Mouse (Mus musculus): ENCODE measurements around the gene Npy4r. TPM values are rescaled to one million over a fixed set of nuclear protein-coding genes. Genes with fewer than 3 reads are reported as not detected.

Npy4r gene
- polyA plus RNA-seq, 1 experiment from 2014 or later, result 0.14 TPM

DNA sequence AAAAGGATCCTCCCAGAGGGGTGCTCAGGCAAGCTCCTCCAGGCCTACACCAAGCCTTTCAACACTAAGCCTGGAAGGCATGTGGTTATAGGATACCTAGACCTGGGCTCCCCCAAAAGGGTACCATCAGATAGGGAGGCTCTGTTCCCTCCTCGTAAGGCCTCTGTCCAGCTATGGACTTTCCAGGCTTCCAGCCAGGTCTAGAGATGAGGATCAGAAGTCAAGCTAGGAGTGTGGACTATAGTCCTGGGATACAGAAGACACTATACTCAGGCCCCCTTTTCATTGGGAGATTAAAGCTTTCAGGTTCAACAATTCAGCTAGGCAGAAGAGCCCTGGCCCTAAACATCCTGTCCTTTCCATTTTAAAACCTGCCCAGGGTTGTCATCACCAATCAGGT lies 30.8 kb upstream of the Npy4r start:
- Histone ChIP-seq H3K4me1 (replicated peaks; ENCODE audit: control insufficient read depth, insufficient read depth, low read length) (no peaks in the 10 kb centered on the region), H3K27ac (ENCODE audit: low read depth) (no peak overlapping the region), H3K4me3 (ENCODE audit: low read depth, low read length) (no peak overlapping the region), H3K27me3 (replicated peaks; ENCODE audit: control insufficient read depth, insufficient read depth, low read length) (no peaks in the 10 kb centered on the region), H3K36me3 (ENCODE audit: control insufficient read depth, insufficient read depth, low read length) (no peaks in the 10 kb centered on the region), H3K9me3 (ENCODE audit: control insufficient read depth, low read length) (0 out of 2 replicates have a peak, but pooled peaks cover 2% of the 10 kb centered on the region), H3K4me2 (ENCODE audit: low read length) (no peak overlapping the region), H3K9ac (ENCODE audit: low read length) (no peak overlapping the region)
- no peak for DNase-seq (ENCODE audit: low spot score)
- no peak for ATAC-seq (replicated peaks; ENCODE audit: low FRiP score, low TSS enrichment, low read depth)
- 81% methylated on average over 1 of the region's 1 CpGs for WGBS

DNA sequence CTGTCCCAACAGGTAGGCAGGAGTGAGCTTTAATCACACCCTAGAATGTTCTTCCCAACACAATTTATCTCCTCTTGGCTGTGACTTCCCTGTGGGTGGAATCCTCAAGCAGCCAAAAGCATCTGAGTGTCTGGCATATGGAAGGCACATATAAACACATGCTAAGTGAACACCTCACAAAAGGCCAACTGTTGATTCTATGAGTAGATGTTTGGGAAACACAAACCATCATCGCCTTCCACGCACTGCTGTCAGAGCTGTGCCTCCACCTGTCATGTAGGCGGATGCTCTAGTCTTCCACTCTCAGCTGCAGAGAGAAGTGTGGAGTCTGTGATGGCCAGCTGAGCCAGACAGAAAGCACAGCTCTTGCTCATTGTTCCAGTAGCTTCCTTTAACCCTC lies 27.1 kb upstream of the Npy4r start:
- Histone ChIP-seq H3K4me2 (ENCODE audit: low read length) (no peak overlapping the region), H3K9ac (ENCODE audit: low read length) (no peak overlapping the region), H3K36me3 (ENCODE audit: control insufficient read depth, insufficient read depth, low read length) (no peaks in the 10 kb centered on the region), H3K4me1 (replicated peaks; ENCODE audit: control insufficient read depth, insufficient read depth, low read length) (no peaks in the 10 kb centered on the region), H3K9me3 (ENCODE audit: control insufficient read depth, low read length) (0 out of 2 replicates have a peak, but pooled peaks cover 2% of the 10 kb centered on the region), H3K27ac (ENCODE audit: low read depth) (no peak overlapping the region), H3K4me3 (ENCODE audit: low read depth, low read length) (no peak overlapping the region), H3K27me3 (replicated peaks; ENCODE audit: control insufficient read depth, insufficient read depth, low read length) (no peaks in the 10 kb centered on the region)
- DNase-seq (ENCODE audit: low spot score), result no peak
- 79% methylated on average over 3 of the region's 3 CpGs for WGBS
- no peak for ATAC-seq (replicated peaks; ENCODE audit: low FRiP score, low TSS enrichment, low read depth)

- Histone ChIP-seq H3K36me3 (ENCODE audit: control insufficient read depth, insufficient read depth, low read length) (no peaks in the 10 kb centered on the region), H3K27ac (ENCODE audit: low read depth) (no peak overlapping the region), H3K9me3 (ENCODE audit: control insufficient read depth, low read length) (no peaks in the 10 kb centered on the region), H3K4me2 (ENCODE audit: low read length) (no peak overlapping the region), H3K9ac (ENCODE audit: low read length) (no peak overlapping the region), H3K4me3 (ENCODE audit: low read depth, low read length) (no peak overlapping the region), H3K4me1 (replicated peaks; ENCODE audit: control insufficient read depth, insufficient read depth, low read length) (no peaks in the 10 kb centered on the region), H3K27me3 (replicated peaks; ENCODE audit: control insufficient read depth, insufficient read depth, low read length) (no peaks in the 10 kb centered on the region)
- WGBS, result 78% methylated on average over 3 of the region's 3 CpGs
- DNase-seq (ENCODE audit: low spot score), result no peak
- no peak for ATAC-seq (replicated peaks; ENCODE audit: low FRiP score, low TSS enrichment, low read depth)
Observed at GRCm38 (mm10) chr14:34171107-34171506, 18.8 kb upstream of the Npy4r start.

- H3K4me3 ChIP-seq (ENCODE audit: low read depth, low read length), result no peak overlapping the region
- H3K9me3 ChIP-seq (ENCODE audit: control insufficient read depth, low read length), result no peaks in the 10 kb centered on the region
- H3K4me1 ChIP-seq (replicated peaks; ENCODE audit: control insufficient read depth, insufficient read depth, low read length), result peaks cover 7% of the 10 kb centered on the region; the same call in 1 of the 2 replicates
- ATAC-seq (replicated peaks; ENCODE audit: low FRiP score, low TSS enrichment, low read depth) (no peak), DNase-seq (ENCODE audit: low spot score) (no peak)
- no peak overlapping the region for H3K4me2 ChIP-seq (ENCODE audit: low read length)
- H3K27ac ChIP-seq (ENCODE audit: low read depth), result no peak overlapping the region
- no peak overlapping the region for H3K9ac ChIP-seq (ENCODE audit: low read length)
- 71% methylated on average over 12 of the region's 12 CpGs for WGBS
- no peaks in the 10 kb centered on the region for H3K36me3 ChIP-seq (ENCODE audit: control insufficient read depth, insufficient read depth, low read length)
- no peaks in the 10 kb centered on the region for H3K27me3 ChIP-seq (replicated peaks; ENCODE audit: control insufficient read depth, insufficient read depth, low read length)
Observed at GRCm38 (mm10) chr14:34155752-34156151, 3.5 kb upstream of the Npy4r start.

DNA sequence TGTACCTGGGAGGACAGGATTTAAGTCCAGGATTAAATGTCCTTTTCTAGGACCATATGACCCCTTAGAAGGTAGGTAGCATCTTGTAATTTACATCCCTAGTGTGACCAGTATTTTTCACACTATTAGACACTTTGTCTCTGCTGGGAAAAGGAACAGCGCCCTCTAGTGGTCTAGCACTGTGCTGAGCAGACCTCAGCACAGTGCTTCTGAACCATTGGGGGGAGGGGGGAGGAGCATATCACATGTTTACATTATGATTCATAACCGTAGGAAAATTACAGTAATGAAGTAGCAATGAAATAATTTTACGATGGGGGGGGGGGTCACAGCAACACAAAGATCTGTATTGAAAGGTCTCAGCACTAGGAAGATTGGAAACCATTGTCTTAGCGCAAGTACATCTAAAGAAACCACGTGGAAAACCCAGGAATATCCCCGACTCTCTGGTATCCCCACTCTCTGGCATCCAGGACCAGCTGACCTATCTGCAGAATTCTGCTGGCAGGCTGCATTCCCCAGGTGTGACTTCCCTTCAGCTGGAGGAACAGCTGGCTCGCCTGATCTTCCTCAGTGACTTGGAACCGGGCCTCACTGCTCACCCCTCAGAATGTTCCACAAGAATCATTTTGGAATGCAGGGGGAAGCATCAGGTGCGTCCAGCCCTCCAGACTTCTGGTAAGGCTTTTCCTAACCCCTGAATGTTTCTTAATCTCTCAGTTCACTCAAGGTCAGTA lies 2.5 kb upstream of the Npy4r start:
- DNase-seq (ENCODE audit: low spot score) (peak; percentile 63), ATAC-seq (replicated peaks; ENCODE audit: low FRiP score, low TSS enrichment, low read depth) (0 out of 2 replicates have a peak, but pooled peaks have one; percentile 63)
- H3K4me2 ChIP-seq (ENCODE audit: low read length), result no peak overlapping the region
- H3K36me3 ChIP-seq (ENCODE audit: control insufficient read depth, insufficient read depth, low read length), result no peaks in the 10 kb centered on the region
- WGBS, result 53% methylated on average over 9 of the region's 9 CpGs
- no peaks in the 10 kb centered on the region for H3K9me3 ChIP-seq (ENCODE audit: control insufficient read depth, low read length)
- no peak overlapping the region for H3K9ac ChIP-seq (ENCODE audit: low read length)
- no peak overlapping the region for H3K4me3 ChIP-seq (ENCODE audit: low read depth, low read length)
- H3K27ac ChIP-seq (ENCODE audit: low read depth), result no peak overlapping the region
- H3K27me3 ChIP-seq (replicated peaks; ENCODE audit: control insufficient read depth, insufficient read depth, low read length), result no peaks in the 10 kb centered on the region
- peaks cover 7% of the 10 kb centered on the region; the same call in 1 of the 2 replicates for H3K4me1 ChIP-seq (replicated peaks; ENCODE audit: control insufficient read depth, insufficient read depth, low read length)

GRCm38 (mm10) chr14:34142915-34143314 lies 9.4 kb downstream of the Npy4r start:
- Histone ChIP-seq H3K27me3 (replicated peaks; ENCODE audit: control insufficient read depth, insufficient read depth, low read length) (no peaks in the 10 kb centered on the region), H3K4me1 (replicated peaks; ENCODE audit: control insufficient read depth, insufficient read depth, low read length) (no peaks in the 10 kb centered on the region), H3K4me3 (ENCODE audit: low read depth, low read length) (no peak overlapping the region), H3K36me3 (ENCODE audit: control insufficient read depth, insufficient read depth, low read length) (no peaks in the 10 kb centered on the region), H3K27ac (ENCODE audit: low read depth) (no peak overlapping the region), H3K4me2 (ENCODE audit: low read length) (no peak overlapping the region), H3K9ac (ENCODE audit: low read length) (no peak overlapping the region), H3K9me3 (ENCODE audit: control insufficient read depth, low read length) (no peaks in the 10 kb centered on the region)
- WGBS, result 93% methylated on average over 10 of the region's 10 CpGs
- ATAC-seq (replicated peaks; ENCODE audit: low FRiP score, low TSS enrichment, low read depth) (no peak), DNase-seq (ENCODE audit: low spot score) (no peak)

- H3K4me1 ChIP-seq (replicated peaks; ENCODE audit: control insufficient read depth, insufficient read depth, low read length), result no peaks in the 10 kb centered on the region
- no peak for ATAC-seq (replicated peaks; ENCODE audit: low FRiP score, low TSS enrichment, low read depth)
- H3K9me3 ChIP-seq (ENCODE audit: control insufficient read depth, low read length), result no peaks in the 10 kb centered on the region
- no peaks in the 10 kb centered on the region for H3K36me3 ChIP-seq (ENCODE audit: control insufficient read depth, insufficient read depth, low read length)
- no peak overlapping the region for H3K9ac ChIP-seq (ENCODE audit: low read length)
- no peak overlapping the region for H3K4me2 ChIP-seq (ENCODE audit: low read length)
- no peak overlapping the region for H3K27ac ChIP-seq (ENCODE audit: low read depth)
- WGBS, result 81% methylated on average over 1 of the region's 1 CpGs
- DNase-seq (ENCODE audit: low spot score), result no peak
- no peaks in the 10 kb centered on the region for H3K27me3 ChIP-seq (replicated peaks; ENCODE audit: control insufficient read depth, insufficient read depth, low read length)
- H3K4me3 ChIP-seq (ENCODE audit: low read depth, low read length), result no peak overlapping the region
Observed at GRCm38 (mm10) chr14:34142316-34142715, 10.0 kb downstream of the Npy4r start.

- Histone ChIP-seq H3K4me1 (replicated peaks; ENCODE audit: control insufficient read depth, insufficient read depth, low read length) (no peaks in the 10 kb centered on the region), H3K27ac (ENCODE audit: low read depth) (no peak overlapping the region), H3K27me3 (replicated peaks; ENCODE audit: control insufficient read depth, insufficient read depth, low read length) (no peaks in the 10 kb centered on the region), H3K4me3 (ENCODE audit: low read depth, low read length) (no peak overlapping the region), H3K36me3 (ENCODE audit: control insufficient read depth, insufficient read depth, low read length) (no peaks in the 10 kb centered on the region), H3K4me2 (ENCODE audit: low read length) (no peak overlapping the region), H3K9ac (ENCODE audit: low read length) (no peak overlapping the region), H3K9me3 (ENCODE audit: control insufficient read depth, low read length) (no peaks in the 10 kb centered on the region)
- DNase-seq (ENCODE audit: low spot score) (peak; percentile 21), ATAC-seq (replicated peaks; ENCODE audit: low FRiP score, low TSS enrichment, low read depth) (no peak)
- 82% methylated on average over 15 of the region's 15 CpGs for WGBS
Observed at GRCm38 (mm10) chr14:34139671-34140664, 12.3 kb downstream of the Npy4r start.

Measured in intestine, embryonic 14.5 days (tissue).